Mouse (Mus musculus): ENCODE measurements around the gene Gm6588. TPM values are rescaled to one million over a fixed set of nuclear protein-coding genes. Genes with fewer than 3 reads are reported as not detected.

The Gm6588 gene
- polyA plus RNA-seq, 1 experiment, result not detected

DNA sequence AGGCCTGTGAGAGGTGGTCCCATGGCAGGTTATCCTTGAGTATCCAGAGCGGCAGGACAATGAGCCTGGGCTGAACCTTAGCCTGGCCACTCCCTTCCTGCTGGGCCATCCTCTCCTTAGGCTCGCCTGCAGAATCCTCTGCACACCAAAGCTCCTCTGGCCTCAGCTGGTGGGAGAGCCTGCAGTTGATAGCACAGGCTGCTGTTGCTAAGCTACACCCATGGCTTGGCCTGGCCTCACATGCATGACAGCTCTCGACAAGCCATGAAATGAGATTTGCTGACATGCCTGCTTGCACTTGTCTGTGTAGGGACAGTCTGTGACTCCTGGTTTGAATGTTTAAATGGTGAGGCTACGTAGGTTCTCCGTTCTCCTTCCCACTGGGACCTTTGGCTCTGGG is 32.6 kb upstream of the Gm6588 start:
- 52% methylated on average over 5 of the region's 5 CpGs for WGBS
- no peak for DNase-seq
- Histone ChIP-seq H3K36me3 (ENCODE audit: control insufficient read depth, insufficient read depth, low read length) (no peaks in the 10 kb centered on the region), H3K27me3 (replicated peaks; ENCODE audit: control insufficient read depth, insufficient read depth, low read length) (no peaks in the 10 kb centered on the region), H3K4me1 (ENCODE audit: control insufficient read depth, insufficient read depth, low read length) (no peaks in the 10 kb centered on the region), H3K27ac (ENCODE audit: insufficient read depth, low read depth, low read length) (no peak overlapping the region), H3K4me3 (ENCODE audit: insufficient read depth, low read depth, low read length) (no peak overlapping the region)
- TF ChIP-seq POLR2A (IDR thresholded peaks at IDR 0.05; ENCODE audit: low read depth, low read length) (no peak), CTCF (conservative IDR thresholded peaks at IDR 0.05; ENCODE audit: insufficient read depth, insufficient read length, low read depth, low read length) (no peak)

DNA sequence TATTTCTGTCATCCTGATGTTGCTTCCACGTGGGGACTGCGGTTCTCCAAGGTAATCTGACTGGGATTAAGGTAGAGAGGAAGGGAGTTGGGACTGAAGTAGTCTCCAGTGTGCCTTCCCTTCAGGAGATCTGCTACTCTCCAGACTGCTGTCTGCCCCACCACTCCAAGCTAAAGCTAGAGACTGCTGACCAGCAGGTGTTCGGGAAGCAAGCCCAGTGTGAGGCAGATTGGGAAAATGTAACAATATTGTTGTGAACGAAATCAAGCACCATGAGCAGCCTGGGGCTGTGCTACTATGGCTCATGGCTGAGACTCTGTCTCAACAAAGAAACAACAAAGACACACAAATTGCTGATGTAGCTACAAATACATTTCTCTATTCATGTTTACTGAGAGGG is 31.2 kb upstream of the Gm6588 start:
- WGBS, result 68% methylated on average over 4 of the region's 4 CpGs
- TF ChIP-seq CTCF (conservative IDR thresholded peaks at IDR 0.05; ENCODE audit: insufficient read depth, insufficient read length, low read depth, low read length) (no peak), POLR2A (IDR thresholded peaks at IDR 0.05; ENCODE audit: low read depth, low read length) (no peak)
- Histone ChIP-seq H3K4me3 (ENCODE audit: insufficient read depth, low read depth, low read length) (no peak overlapping the region), H3K27me3 (replicated peaks; ENCODE audit: control insufficient read depth, insufficient read depth, low read length) (no peaks in the 10 kb centered on the region), H3K4me1 (ENCODE audit: control insufficient read depth, insufficient read depth, low read length) (no peaks in the 10 kb centered on the region), H3K27ac (ENCODE audit: insufficient read depth, low read depth, low read length) (no peak overlapping the region), H3K36me3 (ENCODE audit: control insufficient read depth, insufficient read depth, low read length) (no peaks in the 10 kb centered on the region)
- DNase-seq, result no peak

DNA sequence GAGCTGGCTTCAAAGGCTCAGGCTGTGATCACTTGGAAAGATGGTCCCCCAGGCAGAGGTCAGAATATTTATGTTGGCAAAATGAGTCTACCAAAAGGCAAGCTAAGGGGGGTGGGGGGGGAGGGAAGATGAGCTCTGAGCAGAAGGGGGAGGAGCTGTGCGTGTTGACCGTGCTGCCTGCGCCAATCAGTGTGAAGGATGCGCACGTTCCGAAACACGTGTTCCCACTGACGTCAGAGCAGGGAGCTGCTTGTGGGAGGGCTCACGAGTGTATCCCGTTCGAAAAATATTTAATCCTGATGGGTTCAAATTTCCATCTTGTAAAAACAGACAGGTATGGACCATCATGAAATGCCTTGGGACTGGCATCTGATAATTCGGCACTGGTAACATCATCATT is 29.7 kb upstream of the Gm6588 start:
- Histone ChIP-seq H3K27me3 (replicated peaks; ENCODE audit: control insufficient read depth, insufficient read depth, low read length) (no peaks in the 10 kb centered on the region), H3K27ac (ENCODE audit: insufficient read depth, low read depth, low read length) (no peak overlapping the region), H3K36me3 (ENCODE audit: control insufficient read depth, insufficient read depth, low read length) (no peaks in the 10 kb centered on the region), H3K4me3 (ENCODE audit: insufficient read depth, low read depth, low read length) (no peak overlapping the region), H3K4me1 (ENCODE audit: control insufficient read depth, insufficient read depth, low read length) (no peaks in the 10 kb centered on the region)
- no peak for TF ChIP-seq POLR2A (IDR thresholded peaks at IDR 0.05; ENCODE audit: low read depth, low read length)
- TF ChIP-seq CTCF (conservative IDR thresholded peaks at IDR 0.05; ENCODE audit: insufficient read depth, insufficient read length, low read depth, low read length), result no peak
- 34% methylated on average over 12 of the region's 12 CpGs for WGBS
- no peak for DNase-seq

DNA sequence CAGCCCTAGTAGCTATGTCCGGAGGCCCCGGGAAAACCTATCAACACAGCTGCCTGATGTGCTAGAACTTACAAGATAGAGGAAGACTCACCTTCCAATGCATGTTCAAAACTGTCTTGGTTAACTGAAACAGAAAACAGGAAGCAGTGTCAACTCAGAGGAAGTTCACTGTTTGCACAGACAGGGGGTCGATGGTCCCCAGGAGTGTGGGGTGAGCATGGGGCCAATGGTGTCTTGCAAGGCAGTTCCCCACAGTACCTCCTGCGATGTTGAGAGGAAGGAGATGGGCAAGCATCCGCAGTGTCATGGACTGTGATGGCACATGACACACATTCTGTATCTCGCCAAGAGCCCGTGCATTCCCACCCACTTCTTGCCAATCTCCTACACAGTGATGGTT is 22.6 kb upstream of the Gm6588 start:
- Histone ChIP-seq H3K4me3 (ENCODE audit: insufficient read depth, low read depth, low read length) (no peak overlapping the region), H3K27me3 (replicated peaks; ENCODE audit: control insufficient read depth, insufficient read depth, low read length) (no peaks in the 10 kb centered on the region), H3K36me3 (ENCODE audit: control insufficient read depth, insufficient read depth, low read length) (no peaks in the 10 kb centered on the region), H3K27ac (ENCODE audit: insufficient read depth, low read depth, low read length) (no peak overlapping the region), H3K4me1 (ENCODE audit: control insufficient read depth, insufficient read depth, low read length) (no peaks in the 10 kb centered on the region)
- WGBS, result 77% methylated on average over 7 of the region's 7 CpGs
- no peak for DNase-seq
- TF ChIP-seq CTCF (conservative IDR thresholded peaks at IDR 0.05; ENCODE audit: insufficient read depth, insufficient read length, low read depth, low read length), result no peak
- no peak for TF ChIP-seq POLR2A (IDR thresholded peaks at IDR 0.05; ENCODE audit: low read depth, low read length)

DNA sequence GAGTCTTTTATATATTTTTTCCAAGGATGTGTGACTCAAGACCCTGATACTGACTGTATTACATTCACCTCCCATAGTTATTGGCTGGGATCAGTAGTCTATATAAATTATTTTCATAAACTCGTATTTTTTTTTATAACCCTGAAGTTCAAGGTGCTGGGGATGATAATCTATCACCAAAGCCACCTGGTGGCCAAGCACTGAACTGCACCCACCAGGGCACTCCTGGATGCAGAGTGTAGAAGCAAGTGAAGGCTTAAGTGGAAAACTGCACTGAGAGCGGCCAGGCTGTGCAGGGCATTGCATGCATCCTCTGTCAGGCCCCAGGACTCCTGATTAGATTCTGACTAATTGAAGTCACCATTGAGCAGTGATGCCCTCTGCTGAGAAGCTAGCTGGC is 21.9 kb upstream of the Gm6588 start:
- Histone ChIP-seq H3K4me1 (ENCODE audit: control insufficient read depth, insufficient read depth, low read length) (no peaks in the 10 kb centered on the region), H3K36me3 (ENCODE audit: control insufficient read depth, insufficient read depth, low read length) (no peaks in the 10 kb centered on the region), H3K4me3 (ENCODE audit: insufficient read depth, low read depth, low read length) (no peak overlapping the region), H3K27me3 (replicated peaks; ENCODE audit: control insufficient read depth, insufficient read depth, low read length) (no peaks in the 10 kb centered on the region), H3K27ac (ENCODE audit: insufficient read depth, low read depth, low read length) (no peak overlapping the region)
- no peak for TF ChIP-seq POLR2A (IDR thresholded peaks at IDR 0.05; ENCODE audit: low read depth, low read length)
- peak; percentile 68 for TF ChIP-seq CTCF (conservative IDR thresholded peaks at IDR 0.05; ENCODE audit: insufficient read depth, insufficient read length, low read depth, low read length)
- 43% methylated on average over 2 of the region's 2 CpGs for WGBS
- peak; percentile 41 for DNase-seq

DNA sequence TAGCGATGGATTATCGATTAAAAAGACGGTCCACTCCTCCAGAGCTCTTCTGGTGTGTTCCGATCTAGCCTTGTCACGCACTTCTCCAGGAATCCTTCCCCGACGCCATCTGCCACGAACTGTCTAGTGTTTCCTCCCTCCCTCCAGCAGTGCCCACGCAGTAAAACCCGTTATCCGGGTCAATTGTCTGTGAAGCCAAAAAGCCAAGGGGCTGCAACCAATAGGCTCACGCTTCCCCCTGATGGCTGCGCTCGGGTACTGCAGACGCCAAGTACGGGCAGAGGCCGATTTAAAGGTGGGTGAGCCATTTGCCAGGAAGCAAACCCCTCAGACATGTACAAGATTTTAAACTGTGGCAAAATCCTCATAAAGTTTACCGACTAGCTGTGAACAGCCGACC is 20.3 kb upstream of the Gm6588 start:
- TF ChIP-seq CTCF (conservative IDR thresholded peaks at IDR 0.05; ENCODE audit: insufficient read depth, insufficient read length, low read depth, low read length) (peak; percentile 62), POLR2A (IDR thresholded peaks at IDR 0.05; ENCODE audit: low read depth, low read length) (no peak)
- no peaks in the 10 kb centered on the region for H3K36me3 ChIP-seq (ENCODE audit: control insufficient read depth, insufficient read depth, low read length)
- WGBS, result 12% methylated on average over 19 of the region's 19 CpGs

DNA sequence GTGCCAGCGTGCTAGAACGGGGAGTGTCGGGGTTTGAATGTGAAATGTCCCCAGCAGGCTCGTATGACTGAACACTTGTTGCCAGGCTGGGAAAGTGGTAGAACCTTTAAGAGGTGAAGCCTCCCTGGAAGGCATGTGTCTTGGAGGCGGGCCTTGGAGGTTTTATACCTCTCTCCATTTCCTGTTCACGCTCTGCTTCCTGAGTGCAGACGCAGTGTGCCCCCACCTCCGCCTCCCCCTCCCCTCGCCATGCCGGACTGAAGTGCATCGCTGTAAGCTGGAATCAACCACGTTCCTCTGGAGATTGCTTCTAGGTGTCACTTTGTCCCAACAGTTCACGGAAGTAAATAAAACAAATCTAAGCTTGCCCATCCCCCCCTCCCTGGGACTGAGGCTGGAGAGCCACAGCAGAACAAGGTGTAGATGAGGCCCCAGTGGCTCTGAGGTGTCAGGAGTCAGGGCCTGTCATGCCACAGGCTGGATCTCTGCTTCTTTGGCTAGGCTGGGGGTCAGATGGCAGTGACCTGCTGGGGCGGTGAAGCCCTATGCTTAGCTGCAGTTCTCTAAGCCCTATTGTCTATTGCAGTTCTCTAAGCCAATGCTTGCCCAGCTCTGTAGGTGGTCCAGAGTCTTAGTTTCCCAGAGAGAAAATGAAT is 18.0 kb upstream of the Gm6588 start:
- TF ChIP-seq POLR2A (IDR thresholded peaks at IDR 0.05; ENCODE audit: low read depth, low read length), result no peak
- TF ChIP-seq CTCF (conservative IDR thresholded peaks at IDR 0.05; ENCODE audit: insufficient read depth, insufficient read length, low read depth, low read length), result no peak
- no peaks in the 10 kb centered on the region for H3K4me1 ChIP-seq (ENCODE audit: control insufficient read depth, insufficient read depth, low read length)
- no peak overlapping the region for H3K27ac ChIP-seq (ENCODE audit: insufficient read depth, low read depth, low read length)
- H3K27me3 ChIP-seq (replicated peaks; ENCODE audit: control insufficient read depth, insufficient read depth, low read length), result no peaks in the 10 kb centered on the region
- no peak for DNase-seq
- H3K4me3 ChIP-seq (ENCODE audit: insufficient read depth, low read depth, low read length), result peak overlapping the region; percentile 29; the same call in 1 of the 2 replicates
- 13% methylated on average over 14 of the region's 14 CpGs for WGBS
- H3K36me3 ChIP-seq (ENCODE audit: control insufficient read depth, insufficient read depth, low read length), result no peaks in the 10 kb centered on the region

More for the DNA sequence above, 20.3 kb upstream of the Gm6588 start:
- Histone ChIP-seq H3K27ac (ENCODE audit: insufficient read depth, low read depth, low read length) (no peak overlapping the region), H3K4me1 (ENCODE audit: control insufficient read depth, insufficient read depth, low read length) (no peaks in the 10 kb centered on the region), H3K27me3 (replicated peaks; ENCODE audit: control insufficient read depth, insufficient read depth, low read length) (no peaks in the 10 kb centered on the region), H3K4me3 (ENCODE audit: insufficient read depth, low read depth, low read length) (no peak overlapping the region)
- peak; percentile 38 for DNase-seq
